Mouse (Mus musculus) CD4-positive helper T cell, adult 2 months (primary cell): ENCODE results near the gene Cyb561d2.
A peak's percentile ranks its signal among the peaks of the same experiment; 100 is the strongest.

Experiments used
- DNase-seq: peaks from one replicate; pipeline ENCODE4 v3.0.0-alpha.2; 2012; ENCODE audit warnings: low read depth, missing footprints, low spot score

The Cyb561d2 gene

DNA sequence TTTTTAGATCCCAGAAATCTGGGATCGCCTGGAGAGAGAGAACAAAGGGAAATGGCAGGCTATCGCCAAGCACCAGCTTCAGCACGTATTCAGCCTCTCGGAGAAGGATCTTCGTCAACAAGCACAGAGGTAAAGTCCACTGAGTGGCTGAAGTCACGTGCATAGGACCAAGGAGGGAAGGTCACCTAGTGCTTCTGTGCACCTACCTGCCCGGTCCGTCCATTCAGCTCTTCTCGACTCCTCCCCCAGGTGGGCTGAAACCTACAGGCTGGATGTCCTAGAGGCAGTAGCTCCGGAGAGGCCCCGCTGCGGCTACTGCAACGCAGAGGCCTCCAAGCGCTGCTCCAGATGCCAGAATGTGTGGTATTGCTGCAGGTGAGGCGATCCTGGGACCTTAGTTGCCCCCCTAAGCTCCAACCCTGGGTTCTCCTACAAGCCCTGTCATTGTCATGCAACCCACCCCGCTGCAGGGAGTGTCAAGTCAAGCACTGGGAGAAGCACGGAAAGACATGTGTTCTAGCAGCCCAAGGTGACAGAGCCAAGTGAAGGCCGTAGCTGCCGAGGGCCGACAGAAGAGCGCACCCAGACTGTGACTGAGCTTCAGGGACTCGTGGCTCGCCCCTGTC is 8.6 kb upstream of the Cyb561d2 start:
- no peak for DNase-seq

DNA sequence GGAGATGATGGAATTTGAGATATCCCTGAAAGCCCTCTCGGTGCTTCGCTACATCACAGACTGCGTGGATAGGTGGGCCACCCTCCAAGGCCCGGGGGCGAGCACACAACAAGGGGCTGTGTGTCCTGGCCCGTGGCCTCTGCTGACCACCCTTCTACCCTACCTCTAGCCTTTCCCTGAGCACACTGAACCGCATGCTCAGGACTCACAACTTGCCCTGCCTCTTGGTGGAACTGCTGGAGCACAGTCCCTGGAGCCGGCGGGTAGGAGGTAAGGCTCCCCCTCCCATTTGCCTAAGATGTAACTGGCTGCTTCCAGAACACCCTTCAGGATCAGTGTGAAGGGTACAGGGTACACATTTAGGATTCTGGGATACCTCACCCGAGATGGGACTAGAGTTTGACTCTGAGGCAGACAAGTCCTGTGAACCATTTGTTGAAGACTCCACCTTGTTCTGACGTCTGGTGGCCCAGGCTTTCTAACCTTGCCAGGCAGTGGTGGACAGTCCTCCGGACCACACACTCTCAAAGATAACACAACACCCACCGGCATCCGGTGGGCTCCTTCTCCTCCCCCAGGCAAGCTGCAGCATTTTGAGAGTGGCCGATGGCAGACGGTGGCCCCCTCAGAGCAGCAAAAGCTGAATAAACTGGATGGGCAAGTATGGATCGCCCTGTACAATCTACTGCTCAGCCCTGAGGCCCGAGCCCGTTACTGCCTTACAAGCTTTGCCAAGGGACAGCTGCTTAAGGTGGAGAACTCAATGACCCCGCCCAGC is 7.5 kb upstream of the Cyb561d2 start:
- no peak for DNase-seq

DNA sequence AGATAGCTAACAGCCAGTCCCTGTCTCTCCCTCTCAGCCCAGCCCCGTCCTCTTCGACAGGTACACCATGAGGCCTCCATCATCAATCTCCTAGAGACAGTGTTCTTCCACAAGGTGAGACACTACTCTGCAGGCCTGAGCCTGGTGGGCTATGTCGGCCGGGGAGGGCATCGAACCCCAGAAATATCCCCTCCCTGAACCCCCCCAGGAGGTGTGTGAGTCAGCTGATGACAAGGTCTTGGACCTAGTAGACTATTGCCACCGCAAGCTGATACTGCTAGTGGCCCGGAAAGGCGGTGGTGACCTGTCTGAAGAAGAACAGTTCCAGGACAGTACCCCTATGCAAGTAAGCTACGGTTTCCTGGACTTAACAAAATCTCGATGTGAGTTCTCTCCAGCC is 6.8 kb upstream of the Cyb561d2 start:
- DNase-seq: no peak

DNA sequence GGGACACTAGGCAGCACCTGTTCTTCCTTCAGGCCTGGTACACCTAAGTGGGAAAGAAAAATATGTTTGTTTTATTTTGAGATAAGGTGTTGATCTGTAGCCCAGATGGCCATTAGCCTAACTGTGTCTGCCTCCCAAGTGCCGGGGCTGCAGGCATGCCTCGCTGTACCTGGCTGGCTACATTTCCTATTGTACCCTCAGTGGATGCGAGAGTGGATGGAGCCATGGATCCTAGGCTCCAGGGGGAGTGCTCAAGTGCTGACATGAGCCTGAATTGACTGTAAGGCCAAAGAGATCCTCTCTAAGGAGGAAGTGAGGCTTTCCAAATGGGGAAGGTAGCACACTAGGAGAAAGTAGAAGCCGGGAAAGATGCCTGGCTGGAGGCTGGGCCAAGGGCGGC is 6.0 kb upstream of the Cyb561d2 start:
- DNase-seq: no peak

DNA sequence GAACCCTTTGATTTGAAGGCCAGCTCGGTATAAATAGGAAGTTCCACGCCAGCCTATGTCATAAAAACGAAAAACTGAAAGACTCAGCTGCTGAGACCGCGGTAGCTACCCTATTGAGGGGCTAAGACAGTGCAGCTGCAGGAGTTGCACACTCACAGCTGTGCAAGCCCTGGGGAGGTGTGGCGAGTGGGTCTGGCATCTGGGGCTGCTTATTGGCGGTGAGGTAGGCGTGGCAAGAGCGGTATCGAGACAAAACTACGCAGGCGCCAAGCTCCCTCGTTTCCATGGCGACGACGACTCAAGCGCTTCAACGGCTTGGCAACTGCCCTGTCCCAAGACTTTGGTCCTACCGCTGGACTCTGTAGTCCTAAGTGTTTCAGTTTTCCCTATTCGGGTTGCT is 5.0 kb upstream of the Cyb561d2 start, which contains the start of gene Zmynd10:
TSS of gene Zmynd10 (plus strand) at position 273 of the 400 bp plus-strand sequence.
- DNase-seq: peak; percentile 86

DNA sequence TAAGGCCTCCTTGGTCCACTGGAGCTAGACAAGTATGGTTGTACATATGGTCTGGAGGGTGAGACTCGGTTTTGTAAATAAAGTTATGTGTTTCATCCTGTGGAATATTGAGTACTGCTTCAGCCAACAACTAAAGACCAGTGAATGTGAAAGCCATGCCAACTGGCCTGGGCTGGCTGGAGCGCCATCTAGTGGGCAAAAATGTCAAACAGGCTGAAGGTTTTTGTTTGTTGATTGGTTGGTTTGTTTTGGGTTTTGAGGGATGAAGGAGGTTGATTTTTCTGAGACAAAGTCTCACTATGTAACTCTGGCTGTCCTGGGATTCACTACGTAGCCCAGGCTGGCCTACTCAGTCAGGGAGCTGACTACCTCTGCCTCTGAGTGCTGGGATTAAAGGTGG is 3.6 kb upstream of the Cyb561d2 start:
- peak; percentile 78 for DNase-seq

DNA sequence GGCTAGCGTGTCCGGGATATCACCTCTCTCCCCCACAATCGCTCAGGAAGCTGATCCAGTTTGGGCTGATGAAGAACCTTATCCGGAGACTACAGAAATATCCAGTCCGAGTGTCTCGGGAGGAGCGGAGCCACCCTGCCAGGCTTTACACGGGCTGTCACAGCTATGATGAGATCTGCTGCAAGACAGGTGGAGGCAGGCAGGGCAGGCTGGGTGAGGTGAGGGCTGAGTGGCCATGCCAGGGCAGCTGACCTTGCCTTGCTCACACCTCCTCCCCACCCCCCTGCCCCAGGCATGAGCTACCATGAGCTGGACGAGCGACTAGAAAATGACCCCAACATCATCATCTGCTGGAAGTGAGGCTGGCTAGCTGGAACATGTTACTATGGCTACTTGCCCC is 3.2 kb upstream of the Cyb561d2 start:
- DNase-seq: no peak

DNA sequence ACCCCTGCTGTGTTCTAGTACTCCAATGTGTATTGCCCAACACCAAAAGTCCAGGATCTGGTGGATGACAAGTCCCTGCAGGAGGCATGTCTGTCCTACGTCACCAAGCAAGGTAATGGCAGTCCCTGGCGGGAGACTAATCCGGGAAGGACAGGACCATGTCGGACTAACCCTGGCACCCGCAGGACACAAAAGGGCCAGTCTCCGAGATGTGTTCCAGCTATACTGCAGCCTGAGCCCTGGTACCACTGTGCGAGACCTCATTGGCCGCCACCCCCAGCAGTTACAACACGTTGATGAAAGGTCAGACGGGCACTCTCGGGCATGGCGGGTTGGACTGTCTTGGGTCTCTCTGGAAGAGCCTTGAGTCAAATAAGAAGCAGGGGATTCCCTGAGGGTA is 2.7 kb upstream of the Cyb561d2 start:
- DNase-seq: no peak

DNA sequence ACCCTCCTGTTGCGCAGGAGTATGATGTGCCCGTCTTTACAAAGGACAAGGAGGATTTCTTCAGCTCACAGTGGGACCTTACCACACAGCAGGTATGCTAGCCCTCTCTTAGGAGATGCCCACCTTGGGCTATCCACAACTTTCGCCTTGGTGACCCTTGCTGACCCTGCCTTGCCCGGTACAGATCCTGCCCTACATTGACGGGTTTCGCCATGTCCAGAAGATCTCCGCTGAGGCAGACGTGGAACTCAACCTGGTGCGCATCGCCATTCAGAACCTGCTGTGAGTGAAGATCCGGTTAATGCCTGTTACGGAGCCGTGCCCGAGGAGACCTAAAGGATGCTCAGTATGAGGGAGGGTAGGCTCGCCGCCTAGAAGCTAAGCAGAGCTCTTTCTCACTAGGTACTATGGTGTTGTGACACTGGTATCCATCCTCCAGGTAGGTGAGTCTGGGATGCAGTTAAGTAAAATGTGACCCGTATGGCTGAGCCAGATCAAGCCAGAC is 2.3 kb upstream of the Cyb561d2 start:
- DNase-seq: no peak

DNA sequence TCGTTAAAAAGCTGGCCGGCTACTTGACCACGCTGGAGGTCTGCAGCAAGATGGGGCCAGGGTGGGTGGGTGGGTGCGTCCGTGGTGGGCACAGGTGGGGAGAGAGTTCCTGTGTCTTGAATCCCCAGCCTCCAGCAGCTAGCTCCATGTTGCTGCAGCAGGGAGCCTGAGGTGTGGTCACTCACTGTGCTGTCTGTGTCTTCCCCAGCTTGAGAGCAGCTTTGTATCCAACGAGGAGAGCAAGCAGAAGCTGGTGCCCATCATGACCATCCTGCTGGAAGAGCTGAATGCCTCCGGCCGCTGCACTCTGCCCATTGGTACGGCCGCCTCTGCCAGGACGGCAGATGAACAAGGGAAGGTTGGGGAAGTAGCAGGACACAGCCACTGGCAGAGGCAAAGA is 1.3 kb upstream of the Cyb561d2 start:
- DNase-seq: no peak

DNA sequence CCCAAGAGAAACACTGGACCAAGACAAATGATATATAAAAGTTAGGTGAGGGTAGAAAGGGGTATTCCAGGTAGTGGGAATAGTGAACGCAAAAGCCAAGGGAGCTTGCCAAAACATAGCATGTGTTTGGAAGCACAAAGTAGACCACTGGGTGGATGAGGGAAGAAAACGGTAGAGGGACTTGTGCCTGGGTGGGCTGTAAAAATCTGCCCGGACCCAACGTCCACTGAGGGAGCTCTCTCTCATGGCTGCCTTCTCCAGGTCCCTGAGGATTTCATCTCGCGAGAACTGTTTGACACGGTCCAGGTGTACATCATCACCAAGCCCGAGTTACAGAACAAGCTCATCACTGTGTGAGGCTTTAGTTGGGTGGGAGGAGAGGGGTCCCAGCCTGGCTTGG is 728 bp upstream of the Cyb561d2 start:
- DNase-seq: no peak

DNA sequence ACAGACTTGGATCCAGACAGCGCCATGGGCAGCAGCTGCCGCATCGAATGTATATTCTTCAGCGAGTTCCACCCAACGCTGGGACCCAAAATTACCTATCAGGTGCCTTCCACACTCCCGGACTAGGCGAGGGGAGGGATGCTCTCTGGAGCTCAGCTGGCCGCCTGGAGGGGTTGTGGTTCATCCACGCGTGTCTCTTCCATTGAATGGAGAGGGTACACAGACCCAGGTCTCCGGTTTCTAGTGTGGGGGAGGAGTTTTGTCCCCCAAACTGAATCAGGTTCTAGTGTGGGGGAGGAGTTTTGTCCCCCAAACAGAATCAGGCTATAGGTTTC is 326 bp upstream of the Cyb561d2 start:
- DNase-seq: no peak

DNA sequence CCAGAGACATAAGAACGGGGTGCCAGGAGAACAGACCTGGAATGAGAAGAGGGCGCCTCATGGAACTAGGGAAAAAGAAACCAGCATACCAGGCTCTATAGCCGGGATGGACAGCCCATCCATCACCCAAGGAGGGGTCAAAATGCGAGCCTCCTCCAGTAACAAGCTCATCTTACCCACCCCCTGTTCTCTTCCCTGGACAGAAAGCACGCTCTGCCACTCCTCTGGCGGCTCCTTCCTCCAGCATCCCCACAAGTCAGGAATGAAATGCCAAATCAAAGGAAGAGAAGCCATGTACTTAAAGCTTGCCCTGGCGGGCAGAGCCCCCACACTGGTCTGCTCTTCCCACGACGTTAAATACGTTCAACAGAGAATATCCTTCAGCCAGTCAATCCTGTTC is 988 bp downstream of the Cyb561d2 start:
- no peak for DNase-seq

DNA sequence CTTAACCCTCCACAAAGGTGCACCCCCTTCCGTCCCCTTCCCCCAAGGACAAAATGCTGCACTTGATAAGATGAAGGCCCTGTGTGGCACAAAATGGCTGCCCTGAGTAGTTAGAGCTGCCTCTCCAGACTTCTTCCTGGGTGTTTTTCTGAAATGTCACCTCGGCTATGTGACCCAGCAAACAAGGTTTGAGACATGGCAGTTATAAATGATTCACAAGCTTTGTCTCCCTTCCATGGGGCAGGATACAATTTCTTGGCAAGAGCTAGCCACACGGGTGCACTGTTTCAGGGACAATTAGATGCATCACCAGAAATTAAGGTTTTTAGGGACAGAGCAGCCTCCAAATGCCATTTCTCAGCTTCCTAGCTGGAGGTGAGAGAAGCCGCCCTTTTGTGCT is 1.6 kb downstream of the Cyb561d2 start:
- no peak for DNase-seq

DNA sequence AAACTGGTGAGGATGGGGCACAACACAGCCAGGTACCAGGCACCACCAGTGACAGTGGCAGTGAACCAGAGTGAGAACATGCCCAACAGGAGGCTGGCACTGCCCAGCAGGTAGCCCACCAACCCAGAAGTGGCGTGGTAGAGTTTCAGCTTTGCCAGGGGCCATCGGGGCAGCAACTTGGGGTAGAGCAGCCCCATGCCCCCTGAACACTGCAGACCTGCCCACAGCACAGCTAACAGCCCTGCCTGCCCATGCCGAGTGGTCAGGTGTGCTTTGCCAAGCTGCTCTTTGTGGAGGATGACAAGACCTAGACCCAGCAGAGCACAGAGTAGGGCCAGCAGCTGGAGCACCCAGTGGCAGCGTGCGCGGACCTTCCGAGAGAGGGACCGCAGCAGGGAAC is 2.1 kb downstream of the Cyb561d2 start:
- DNase-seq: no peak

DNA sequence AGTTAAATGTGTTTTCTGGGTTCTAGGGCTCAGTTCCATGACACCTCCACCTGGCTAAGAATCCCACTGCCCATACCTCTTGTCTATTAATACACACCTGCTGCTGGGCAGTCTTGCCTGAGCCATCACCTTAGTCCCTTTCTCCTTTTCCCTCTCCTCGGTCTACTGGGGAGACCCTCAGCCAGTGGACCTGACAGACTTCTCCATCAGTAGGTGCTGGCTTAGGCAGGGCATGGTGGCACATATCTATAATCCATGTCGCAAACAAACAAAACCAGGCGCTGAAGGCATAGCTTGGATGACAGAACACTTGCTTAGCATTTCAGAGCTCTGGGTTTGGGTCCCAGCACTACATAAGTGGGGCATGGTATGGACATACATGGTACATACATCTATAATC is 3.3 kb downstream of the Cyb561d2 start:
- no peak for DNase-seq

DNA sequence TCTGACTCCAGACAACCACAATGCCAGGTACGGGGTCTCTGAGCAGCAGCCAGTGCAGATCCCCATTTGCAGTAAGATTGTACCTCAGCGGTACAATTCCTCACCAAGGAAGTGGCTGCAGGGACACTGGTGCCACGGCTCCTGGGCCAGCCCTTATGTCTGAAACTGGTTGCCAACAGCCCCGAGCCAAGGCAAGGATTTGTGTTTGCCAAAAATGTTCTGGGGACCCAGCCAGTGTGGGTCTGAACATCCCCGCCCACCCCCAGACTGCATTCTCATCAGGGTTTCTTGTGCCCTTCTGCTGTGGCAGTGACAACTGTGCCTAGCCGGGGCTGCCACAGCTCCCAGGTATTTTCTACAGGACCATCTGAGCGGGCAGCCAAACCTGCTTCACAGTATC is 3.8 kb downstream of the Cyb561d2 start:
- no peak for DNase-seq

DNA sequence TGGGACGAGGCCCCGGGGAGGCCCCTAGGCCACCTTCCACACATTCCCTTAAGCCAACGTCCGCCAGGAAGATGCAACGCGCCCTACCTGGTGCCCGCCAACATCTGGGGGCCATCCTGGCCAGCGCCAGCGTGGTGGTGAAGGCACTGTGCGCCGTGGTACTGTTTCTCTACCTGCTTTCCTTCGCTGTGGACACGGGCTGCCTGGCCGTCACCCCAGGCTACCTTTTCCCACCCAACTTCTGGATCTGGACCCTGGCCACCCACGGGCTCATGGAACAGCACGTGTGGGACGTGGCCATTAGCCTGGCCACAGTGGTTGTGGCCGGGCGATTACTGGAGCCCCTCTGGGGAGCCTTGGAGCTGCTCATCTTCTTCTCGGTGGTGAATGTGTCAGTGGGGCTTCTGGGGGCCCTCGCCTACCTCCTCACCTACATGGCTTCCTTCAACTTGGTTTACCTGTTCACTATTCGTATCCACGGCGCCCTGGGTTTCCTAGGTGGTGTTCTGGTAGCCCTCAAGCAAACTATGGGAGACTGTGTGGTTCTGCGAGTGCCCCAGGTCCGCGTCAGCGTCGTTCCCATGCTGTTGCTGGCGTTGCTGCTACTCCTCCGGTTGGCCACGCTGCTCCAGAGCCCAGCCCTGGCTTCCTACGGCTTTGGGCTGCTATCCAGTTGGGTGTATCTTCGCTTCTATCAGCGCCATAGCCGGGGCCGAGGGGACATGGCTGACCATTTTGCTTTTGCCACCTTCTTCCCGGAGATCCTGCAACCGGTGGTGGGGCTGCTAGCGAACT is 7.4 kb downstream of the Cyb561d2 start:
- no peak for DNase-seq

DNA sequence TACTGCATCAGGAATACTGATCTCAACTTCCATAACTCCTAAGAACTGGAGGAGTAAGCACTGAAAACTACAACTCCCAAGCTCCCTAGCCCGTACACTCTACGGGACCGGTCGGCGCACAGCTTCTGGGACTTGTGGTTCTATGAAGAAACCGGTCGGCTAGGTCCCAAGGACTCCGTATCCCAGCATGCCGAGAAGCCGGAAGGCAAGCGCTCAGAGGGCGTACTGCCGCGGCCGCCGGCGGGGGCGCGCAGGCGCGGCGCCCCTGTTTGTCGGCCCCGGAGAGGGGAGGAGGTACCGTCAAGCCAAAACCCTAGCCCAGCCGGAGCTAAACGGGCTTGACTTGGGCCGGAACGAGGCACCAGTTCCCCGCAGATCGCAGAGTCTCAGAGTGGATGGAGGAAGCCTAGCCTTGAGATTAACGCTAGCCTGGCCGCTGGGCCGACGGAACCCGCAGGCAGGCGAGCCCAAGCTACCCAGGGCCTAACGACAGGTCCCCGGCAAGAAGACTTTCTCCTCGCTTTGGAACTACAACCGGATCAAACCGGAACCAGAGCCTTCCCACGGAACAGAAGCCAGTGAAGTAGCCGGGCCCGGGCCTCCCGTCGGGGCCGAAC is 8.1 kb downstream of the Cyb561d2 start, which contains the start of gene Tmem115:
TSS of gene Tmem115 (plus strand) at position 155 of the 617 bp plus-strand sequence.
- peak; percentile 94 for DNase-seq

DNA sequence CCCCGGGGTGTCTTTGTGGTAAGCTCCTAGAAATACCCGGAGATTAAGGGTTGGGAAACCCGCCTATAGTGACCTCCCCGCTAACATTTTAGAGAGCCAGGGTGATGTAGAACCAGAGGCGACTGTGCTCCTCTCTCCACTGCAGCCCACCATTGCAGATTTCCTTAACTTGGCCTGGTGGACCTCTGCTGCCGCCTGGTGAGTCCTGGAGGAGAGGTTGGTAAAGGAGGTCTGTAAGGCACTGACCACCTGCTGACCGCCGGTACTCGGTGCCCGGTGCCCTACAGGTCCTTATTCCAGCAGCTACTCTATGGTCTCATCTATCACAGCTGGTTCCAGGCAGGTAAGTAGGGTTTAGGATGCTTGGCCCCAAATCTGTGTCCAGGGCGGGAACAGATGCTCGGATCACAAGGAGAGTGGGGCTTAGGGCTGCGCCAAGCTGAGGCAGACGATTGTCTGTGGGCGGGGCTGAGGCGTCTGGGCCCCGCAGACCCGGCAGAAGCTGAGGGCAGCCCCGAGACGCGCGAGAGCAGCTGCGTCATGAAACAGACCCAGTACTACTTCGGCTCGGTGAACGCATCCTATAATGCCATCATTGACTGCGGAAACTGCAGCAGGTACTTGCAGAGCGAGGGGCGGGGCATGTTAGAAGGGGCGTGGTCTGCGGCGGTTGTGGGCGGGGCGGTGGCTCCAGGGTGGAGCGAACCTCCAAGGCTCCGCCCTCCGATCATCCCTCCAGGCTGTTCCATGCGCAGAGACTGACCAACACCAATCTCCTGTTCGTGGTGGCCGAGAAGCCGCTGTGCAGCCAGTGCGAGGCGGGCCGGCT is 15.6 kb downstream of the Cyb561d2 start:
- peak; percentile 83 for DNase-seq

DNA sequence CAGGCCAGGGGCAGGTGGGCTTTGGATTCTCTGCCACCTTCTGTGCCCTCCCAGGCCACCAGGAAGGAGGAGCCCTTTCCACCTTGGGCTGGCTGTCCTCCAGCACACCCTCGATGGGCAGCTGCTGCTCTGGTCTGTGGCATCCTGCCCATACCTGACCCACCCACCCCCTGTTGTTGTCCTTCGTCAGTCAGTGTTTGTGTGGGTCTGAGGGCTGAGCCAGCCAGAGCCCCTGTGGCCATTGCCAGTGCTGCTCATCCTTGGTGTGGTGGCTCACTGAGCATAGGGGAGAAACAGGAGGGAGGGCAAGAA is 19.6 kb downstream of the Cyb561d2 start:
- DNase-seq: no peak
